Mouse (Mus musculus): ENCODE data around the gene Mthfd1l. TPM values are rescaled to one million over a fixed set of nuclear protein-coding genes. Genes with fewer than 3 reads are reported as not detected.

The Mthfd1l gene
- polyA plus RNA-seq, 1 experiment from 2014 or later: 7.3 TPM

DNA sequence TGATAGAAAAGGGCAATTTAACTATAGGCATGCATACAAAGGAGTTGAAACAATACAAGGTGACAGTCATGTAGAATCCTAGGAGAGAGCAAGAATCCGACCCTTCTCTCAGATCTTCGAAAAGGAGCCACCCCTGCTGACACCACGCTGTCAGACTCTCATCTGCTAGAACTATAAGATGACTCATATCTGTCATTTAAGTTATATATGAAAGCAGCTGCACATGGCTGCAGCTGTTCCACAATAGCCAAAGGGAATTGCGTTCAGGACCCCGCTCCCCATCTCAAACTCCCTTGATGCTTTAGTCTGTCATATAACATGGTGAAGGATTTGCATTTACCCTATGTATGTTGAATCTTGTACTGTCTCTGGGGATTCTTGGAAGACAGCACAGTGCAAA is 201.3 kb downstream of the Mthfd1l start:
- 63% methylated on average over 5 of the region's 5 CpGs for WGBS
- peak; percentile 36; the same call in 1 of the 2 replicates for ATAC-seq
- H3K27ac ChIP-seq (ENCODE audit: low read length): no peak overlapping the region
- 0 out of 2 replicates have a peak, but pooled peaks cover 2% of the 10 kb centered on the region for H3K4me1 ChIP-seq (ENCODE audit: control insufficient read depth, insufficient read depth, low read length)
- H3K4me3 ChIP-seq (ENCODE audit: low read depth, low read length): no peak overlapping the region
- no peaks in the 10 kb centered on the region for H3K27me3 ChIP-seq (ENCODE audit: control insufficient read depth, insufficient read depth, low read depth, low read length)
- no peak overlapping the region for H3K9ac ChIP-seq (ENCODE audit: low read depth, low read length)
- H3K4me2 ChIP-seq (ENCODE audit: low read length): no peak overlapping the region
- no peaks in the 10 kb centered on the region for H3K36me3 ChIP-seq (ENCODE audit: control insufficient read depth, insufficient read depth, low read length)
- H3K9me3 ChIP-seq (replicated peaks; ENCODE audit: control insufficient read depth, low read length, poor library complexity, severe bottlenecking): no peaks in the 10 kb centered on the region

DNA sequence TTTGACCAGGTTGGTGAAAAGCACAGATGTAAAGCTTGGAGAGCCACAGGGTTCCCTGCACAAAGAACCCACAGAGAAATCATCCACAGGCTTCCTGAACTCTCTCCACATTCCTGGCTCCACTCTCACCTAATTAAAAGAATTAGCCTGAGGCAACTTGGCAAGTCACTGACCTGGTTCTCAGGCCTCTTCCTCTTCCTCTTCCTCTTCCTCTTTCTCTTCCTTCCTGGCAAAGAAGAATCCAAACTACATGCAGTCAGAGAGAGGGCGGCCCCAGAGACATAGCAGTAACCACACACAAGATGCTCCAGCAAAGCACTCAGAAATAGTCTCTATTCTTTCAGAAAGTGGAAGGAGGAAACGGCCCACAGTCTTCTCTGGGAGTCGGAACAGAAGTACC is 201.8 kb downstream of the Mthfd1l start:
- H3K9ac ChIP-seq (ENCODE audit: low read depth, low read length): no peak overlapping the region
- no peaks in the 10 kb centered on the region for H3K9me3 ChIP-seq (replicated peaks; ENCODE audit: control insufficient read depth, low read length, poor library complexity, severe bottlenecking)
- H3K27me3 ChIP-seq (ENCODE audit: control insufficient read depth, insufficient read depth, low read depth, low read length): no peaks in the 10 kb centered on the region
- H3K4me1 ChIP-seq (ENCODE audit: control insufficient read depth, insufficient read depth, low read length): 0 out of 2 replicates have a peak, but pooled peaks cover 2% of the 10 kb centered on the region
- no peak overlapping the region for H3K27ac ChIP-seq (ENCODE audit: low read length)
- no peak overlapping the region for H3K4me3 ChIP-seq (ENCODE audit: low read depth, low read length)
- 0 out of 2 replicates have a peak, but pooled peaks have one; percentile 8 for ATAC-seq
- no peak overlapping the region for H3K4me2 ChIP-seq (ENCODE audit: low read length)
- no peaks in the 10 kb centered on the region for H3K36me3 ChIP-seq (ENCODE audit: control insufficient read depth, insufficient read depth, low read length)
- WGBS: 93% methylated on average over 3 of the region's 3 CpGs

DNA sequence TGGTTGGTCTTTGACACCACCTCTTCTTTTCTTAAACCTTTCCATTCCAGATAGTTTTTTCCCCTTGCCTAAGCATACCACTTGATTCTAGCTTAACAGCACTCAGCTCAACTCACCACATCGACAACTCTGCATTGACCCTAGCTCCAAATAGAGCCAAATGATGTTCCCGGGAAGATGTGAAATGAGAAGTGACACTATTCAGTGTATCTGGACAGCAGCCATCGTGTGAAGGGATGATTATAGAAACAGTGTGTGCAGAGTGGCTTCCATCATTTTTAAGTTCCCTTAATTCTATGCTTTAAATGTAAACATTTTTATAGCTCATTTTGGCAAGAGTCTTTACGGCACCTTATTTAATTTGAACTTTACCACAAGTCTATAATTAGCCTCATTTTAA is 204.4 kb downstream of the Mthfd1l start:
- Histone ChIP-seq H3K9me3 (replicated peaks; ENCODE audit: control insufficient read depth, low read length, poor library complexity, severe bottlenecking) (no peaks in the 10 kb centered on the region), H3K9ac (ENCODE audit: low read depth, low read length) (no peak overlapping the region), H3K27ac (ENCODE audit: low read length) (no peak overlapping the region), H3K4me2 (ENCODE audit: low read length) (no peak overlapping the region), H3K4me3 (ENCODE audit: low read depth, low read length) (no peak overlapping the region), H3K36me3 (ENCODE audit: control insufficient read depth, insufficient read depth, low read length) (no peaks in the 10 kb centered on the region), H3K27me3 (ENCODE audit: control insufficient read depth, insufficient read depth, low read depth, low read length) (no peaks in the 10 kb centered on the region), H3K4me1 (ENCODE audit: control insufficient read depth, insufficient read depth, low read length) (0 out of 2 replicates have a peak, but pooled peaks cover 2% of the 10 kb centered on the region)
- 89% methylated on average over 4 of the region's 4 CpGs for WGBS
- ATAC-seq: no peak

DNA sequence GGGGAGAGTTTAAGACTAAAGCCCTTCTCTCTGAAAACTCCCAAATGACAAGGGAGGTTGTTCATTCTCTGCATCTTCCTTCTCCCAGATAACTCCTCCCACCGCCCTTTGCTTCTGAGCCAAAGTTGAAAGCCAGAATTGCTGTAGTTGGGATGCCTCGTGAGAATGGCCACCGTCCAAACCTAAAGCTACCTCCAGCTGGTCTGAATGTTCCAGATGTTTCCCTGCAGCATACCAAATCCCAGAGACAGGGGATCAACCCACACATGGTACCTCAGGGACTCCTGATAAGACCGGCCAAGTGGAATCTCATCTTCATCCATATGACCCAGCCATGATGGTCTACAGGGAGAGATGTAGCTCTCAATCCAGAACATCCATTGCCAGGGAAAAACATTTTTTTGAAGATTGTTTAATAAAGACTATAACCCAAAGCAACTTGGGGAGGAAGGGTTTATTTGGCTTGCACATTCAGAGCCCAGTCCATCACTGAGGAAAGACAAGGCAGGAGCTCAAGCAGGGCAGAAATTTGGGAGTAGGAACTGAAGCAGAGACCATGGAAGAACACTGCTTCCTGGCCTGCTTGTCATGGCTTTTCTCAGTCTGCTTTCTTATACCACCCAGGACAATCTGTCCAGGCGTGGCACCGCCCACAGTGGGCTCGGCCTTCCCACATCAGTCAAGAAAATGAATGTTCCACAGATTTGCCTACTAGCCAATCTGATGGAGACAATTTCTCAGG is 206.3 kb downstream of the Mthfd1l start:
- no peaks in the 10 kb centered on the region for H3K27me3 ChIP-seq (ENCODE audit: control insufficient read depth, insufficient read depth, low read depth, low read length)
- no peak for ATAC-seq
- no peaks in the 10 kb centered on the region for H3K9me3 ChIP-seq (replicated peaks; ENCODE audit: control insufficient read depth, low read length, poor library complexity, severe bottlenecking)
- no peaks in the 10 kb centered on the region for H3K36me3 ChIP-seq (ENCODE audit: control insufficient read depth, insufficient read depth, low read length)
- 91% methylated on average over 7 of the region's 7 CpGs for WGBS
- H3K4me3 ChIP-seq (ENCODE audit: low read depth, low read length): no peak overlapping the region
- H3K27ac ChIP-seq (ENCODE audit: low read length): no peak overlapping the region
- no peak overlapping the region for H3K9ac ChIP-seq (ENCODE audit: low read depth, low read length)
- H3K4me2 ChIP-seq (ENCODE audit: low read length): no peak overlapping the region
- H3K4me1 ChIP-seq (ENCODE audit: control insufficient read depth, insufficient read depth, low read length): 0 out of 2 replicates have a peak, but pooled peaks cover 1% of the 10 kb centered on the region

DNA sequence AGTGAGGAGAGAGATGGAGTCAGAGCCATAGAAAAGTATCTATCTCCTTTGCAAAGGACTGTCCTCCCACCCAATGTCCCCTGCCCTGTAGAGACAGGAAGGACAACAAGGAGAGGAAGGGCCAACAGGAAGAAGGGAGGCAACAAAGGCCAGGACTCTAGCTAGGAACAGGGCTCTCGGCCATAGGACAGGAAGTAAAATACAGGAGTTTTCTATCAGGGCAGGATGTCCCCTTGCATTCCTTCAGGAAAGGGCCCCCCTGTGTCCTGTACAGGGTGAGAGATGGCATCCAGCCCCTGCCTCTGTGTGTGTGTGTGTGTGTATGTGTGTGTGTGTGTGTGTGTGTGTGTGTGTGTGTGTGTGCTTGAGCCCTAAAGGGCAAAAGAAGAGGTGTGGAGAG is 209.0 kb downstream of the Mthfd1l start:
- no peaks in the 10 kb centered on the region for H3K4me1 ChIP-seq (ENCODE audit: control insufficient read depth, insufficient read depth, low read length)
- H3K36me3 ChIP-seq (ENCODE audit: control insufficient read depth, insufficient read depth, low read length): no peaks in the 10 kb centered on the region
- WGBS: 67% methylated on average over 1 of the region's 1 CpGs
- H3K27ac ChIP-seq (ENCODE audit: low read length): no peak overlapping the region
- no peaks in the 10 kb centered on the region for H3K27me3 ChIP-seq (ENCODE audit: control insufficient read depth, insufficient read depth, low read depth, low read length)
- H3K9me3 ChIP-seq (replicated peaks; ENCODE audit: control insufficient read depth, low read length, poor library complexity, severe bottlenecking): no peaks in the 10 kb centered on the region
- H3K4me3 ChIP-seq (ENCODE audit: low read depth, low read length): no peak overlapping the region
- no peak overlapping the region for H3K4me2 ChIP-seq (ENCODE audit: low read length)
- H3K9ac ChIP-seq (ENCODE audit: low read depth, low read length): no peak overlapping the region
- ATAC-seq: no peak

DNA sequence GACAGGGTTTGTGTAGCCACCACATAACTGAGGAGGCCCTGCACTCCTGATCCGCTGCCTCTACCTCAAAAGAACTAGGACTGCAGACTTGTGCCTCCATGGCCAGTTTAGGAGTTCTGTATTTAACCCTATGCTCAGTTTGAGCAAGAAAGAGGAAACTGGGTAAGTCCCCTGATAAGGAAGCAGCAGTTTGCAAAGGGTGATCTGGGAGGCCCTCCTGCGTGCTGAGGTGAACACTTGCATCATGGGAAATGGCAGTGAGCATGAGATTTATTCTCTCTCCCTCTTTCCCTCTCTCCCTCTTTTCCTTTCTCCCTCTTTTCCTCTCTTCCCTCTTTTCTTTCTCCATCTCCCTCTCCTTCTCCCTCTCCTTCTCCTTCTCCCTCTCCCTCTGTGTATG is 209.5 kb downstream of the Mthfd1l start:
- Histone ChIP-seq H3K36me3 (ENCODE audit: control insufficient read depth, insufficient read depth, low read length) (no peaks in the 10 kb centered on the region), H3K27ac (ENCODE audit: low read length) (no peak overlapping the region), H3K9me3 (replicated peaks; ENCODE audit: control insufficient read depth, low read length, poor library complexity, severe bottlenecking) (no peaks in the 10 kb centered on the region), H3K4me1 (ENCODE audit: control insufficient read depth, insufficient read depth, low read length) (no peaks in the 10 kb centered on the region), H3K27me3 (ENCODE audit: control insufficient read depth, insufficient read depth, low read depth, low read length) (no peaks in the 10 kb centered on the region), H3K4me2 (ENCODE audit: low read length) (no peak overlapping the region), H3K4me3 (ENCODE audit: low read depth, low read length) (no peak overlapping the region), H3K9ac (ENCODE audit: low read depth, low read length) (no peak overlapping the region)
- ATAC-seq: no peak
- WGBS: 81% methylated on average over 2 of the region's 2 CpGs

DNA sequence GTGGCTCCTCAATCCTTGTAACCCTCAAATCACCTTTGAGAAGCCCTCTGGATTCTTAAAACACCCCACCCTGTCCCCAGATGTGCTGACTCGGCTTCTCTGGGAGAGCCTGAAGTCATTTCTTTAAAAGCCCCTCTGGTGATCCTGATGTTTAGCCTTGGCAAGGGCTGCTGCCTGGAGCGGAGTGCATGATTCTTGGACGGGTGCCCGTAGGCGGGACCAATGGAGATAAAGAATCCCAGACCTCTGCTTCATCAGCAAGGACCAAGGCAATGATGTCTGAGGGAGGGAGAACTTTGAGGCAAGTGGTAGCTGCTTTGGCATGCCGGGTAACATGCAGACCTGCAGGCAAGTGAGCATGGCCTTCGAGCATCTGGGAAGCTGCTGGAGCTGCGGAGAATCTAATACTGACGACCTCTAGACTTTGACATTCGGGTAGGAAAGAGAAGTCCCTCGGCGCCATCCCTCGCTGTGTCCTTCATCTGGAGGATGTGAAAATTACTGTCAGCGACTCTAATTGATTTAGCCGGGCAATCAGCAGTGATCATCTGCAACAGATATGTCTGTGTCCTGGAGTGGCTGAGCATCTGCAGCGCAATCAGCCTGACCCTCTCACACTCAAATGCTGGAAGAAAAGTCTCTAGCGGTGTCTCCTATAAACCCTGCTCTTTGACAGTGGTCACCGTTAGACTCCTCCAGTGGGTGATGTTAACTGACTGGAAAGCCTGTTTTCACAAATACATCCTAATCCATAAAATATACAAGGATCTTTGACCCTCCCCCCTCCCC is 215.9 kb downstream of the Mthfd1l start:
- Histone ChIP-seq H3K9ac (ENCODE audit: low read depth, low read length) (0 out of 2 replicates have a peak overlapping the region, but pooled peaks have one; percentile 2), H3K4me3 (ENCODE audit: low read depth, low read length) (no peak overlapping the region), H3K27me3 (ENCODE audit: control insufficient read depth, insufficient read depth, low read depth, low read length) (no peaks in the 10 kb centered on the region), H3K27ac (ENCODE audit: low read length) (no peak overlapping the region), H3K36me3 (ENCODE audit: control insufficient read depth, insufficient read depth, low read length) (no peaks in the 10 kb centered on the region), H3K4me2 (ENCODE audit: low read length) (no peak overlapping the region), H3K4me1 (ENCODE audit: control insufficient read depth, insufficient read depth, low read length) (peaks cover 7% of the 10 kb centered on the region; the same call in 1 of the 2 replicates), H3K9me3 (replicated peaks; ENCODE audit: control insufficient read depth, low read length, poor library complexity, severe bottlenecking) (no peaks in the 10 kb centered on the region)
- WGBS: 73% methylated on average over 18 of the region's 18 CpGs
- 0 out of 2 replicates have a peak, but pooled peaks have one; percentile 25 for ATAC-seq

DNA sequence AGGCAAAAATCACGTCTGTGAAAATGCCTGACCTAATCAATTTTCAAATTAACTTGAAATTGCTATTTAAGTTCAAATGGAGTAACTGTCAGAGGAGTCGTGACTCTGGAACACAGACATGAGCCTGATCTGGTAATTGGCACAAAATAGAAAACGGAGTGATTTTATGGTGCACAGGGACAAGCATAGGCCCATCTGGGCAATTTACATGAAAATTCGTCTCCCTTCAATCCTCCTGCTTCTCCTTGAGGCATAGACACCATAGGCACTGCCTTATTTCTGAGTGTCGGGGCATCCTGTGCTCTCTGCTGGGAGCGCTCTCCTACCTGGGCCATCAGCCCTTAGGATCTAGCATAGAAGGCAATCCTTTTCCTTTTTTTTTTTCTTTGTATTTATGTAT is 216.5 kb downstream of the Mthfd1l start:
- no peaks in the 10 kb centered on the region for H3K36me3 ChIP-seq (ENCODE audit: control insufficient read depth, insufficient read depth, low read length)
- H3K27ac ChIP-seq (ENCODE audit: low read length): no peak overlapping the region
- no peaks in the 10 kb centered on the region for H3K27me3 ChIP-seq (ENCODE audit: control insufficient read depth, insufficient read depth, low read depth, low read length)
- no peaks in the 10 kb centered on the region for H3K9me3 ChIP-seq (replicated peaks; ENCODE audit: control insufficient read depth, low read length, poor library complexity, severe bottlenecking)
- peaks cover 7% of the 10 kb centered on the region; the same call in 1 of the 2 replicates for H3K4me1 ChIP-seq (ENCODE audit: control insufficient read depth, insufficient read depth, low read length)
- H3K4me3 ChIP-seq (ENCODE audit: low read depth, low read length): no peak overlapping the region
- no peak for ATAC-seq
- no peak overlapping the region for H3K9ac ChIP-seq (ENCODE audit: low read depth, low read length)
- 57% methylated on average over 6 of the region's 6 CpGs for WGBS
- H3K4me2 ChIP-seq (ENCODE audit: low read length): no peak overlapping the region

DNA sequence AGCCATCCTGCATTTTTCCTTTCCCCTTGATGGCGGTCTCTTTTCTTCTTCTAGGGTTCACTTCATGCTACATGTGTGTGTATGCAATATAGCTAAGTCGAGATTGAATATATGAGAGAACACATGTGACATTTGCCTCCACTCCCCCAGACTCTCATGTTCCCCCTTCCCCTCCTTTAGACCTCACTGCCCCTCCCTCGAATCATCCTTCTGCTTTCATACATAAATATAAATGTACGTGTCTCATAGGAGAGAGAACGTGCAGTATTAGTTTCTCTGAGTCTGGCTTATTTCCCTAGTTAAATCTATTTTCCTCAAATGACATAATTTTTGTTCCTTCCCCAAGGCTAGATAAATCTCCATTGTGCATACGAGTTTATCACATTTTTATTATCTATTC is 226.1 kb downstream of the Mthfd1l start:
- Histone ChIP-seq H3K27me3 (ENCODE audit: control insufficient read depth, insufficient read depth, low read depth, low read length) (no peaks in the 10 kb centered on the region), H3K27ac (ENCODE audit: low read length) (no peak overlapping the region), H3K9ac (ENCODE audit: low read depth, low read length) (no peak overlapping the region), H3K36me3 (ENCODE audit: control insufficient read depth, insufficient read depth, low read length) (no peaks in the 10 kb centered on the region), H3K9me3 (replicated peaks; ENCODE audit: control insufficient read depth, low read length, poor library complexity, severe bottlenecking) (no peaks in the 10 kb centered on the region), H3K4me1 (ENCODE audit: control insufficient read depth, insufficient read depth, low read length) (no peaks in the 10 kb centered on the region), H3K4me3 (ENCODE audit: low read depth, low read length) (no peak overlapping the region), H3K4me2 (ENCODE audit: low read length) (no peak overlapping the region)
- WGBS: 80% methylated on average over 6 of the region's 6 CpGs
- no peak for ATAC-seq

Measured in midbrain, embryonic 16.5 days (tissue).